Mouse (Mus musculus) lung, postnatal 36 days (tissue): ENCODE measurements around the gene Ndel1.

Experiments used
- DNase-seq: peaks from one replicate; pipeline ENCODE4 v3.0.0; 2022; ENCODE audit warnings: mixed read lengths

Ndel1 gene

DNA sequence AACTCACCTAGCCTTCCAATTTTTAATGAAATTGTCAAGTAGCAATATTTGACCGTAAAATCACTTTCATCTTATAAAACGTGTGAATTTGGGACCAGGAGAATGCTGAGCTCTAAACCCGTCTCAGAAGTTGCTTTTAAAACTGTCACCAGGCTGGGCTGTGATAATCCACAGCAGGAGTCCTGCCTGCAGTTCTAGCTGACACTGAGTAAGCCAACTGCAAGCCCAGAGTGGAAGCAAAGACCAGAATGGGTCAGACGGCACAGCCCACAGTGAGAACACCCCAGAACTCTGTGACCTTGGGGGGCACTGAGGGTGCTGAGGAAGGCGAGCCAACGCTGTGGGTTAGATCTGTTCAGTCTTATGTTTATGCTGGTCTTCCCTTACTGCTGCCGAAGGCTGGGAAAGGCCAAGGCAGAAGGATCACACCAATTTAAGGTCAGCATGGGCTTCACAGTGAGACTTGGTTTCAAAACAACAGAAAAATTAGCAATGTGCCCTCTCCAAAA, 95.5 kb downstream of the Ndel1 start:
- no peak for DNase-seq
